Mouse (Mus musculus) liver, embryonic 11.5 days (tissue): ENCODE results near the gene Vgll4. TPM values are rescaled to one million over a fixed set of nuclear protein-coding genes. Genes with fewer than 3 reads are reported as not detected.

Experiments used
- ATAC-seq: fragments of 200-750 bp; cut with Nextera tagmentation; replicated peaks from 2 replicates; pipeline ENCODE4 v1.8.0; 2017; ENCODE audit warnings: moderate number of reproducible peaks, mild to moderate bottlenecking, moderate TSS enrichment, moderate library complexity; ENCODE audit not compliant: low FRiP score
- DNase-seq: peaks from one replicate; pipeline ENCODE4 v3.0.0-alpha.2; 2017; ENCODE audit warnings: low spot score
- H3K27ac ChIP-seq: fragments of 300-500 bp; sonication (generic); 2 replicates; pipeline ENCODE4 v1.5.1; 2014; ENCODE audit warnings: mild to moderate bottlenecking, low read depth, low read length, control low read depth
- H3K27me3 ChIP-seq: fragments of 300-500 bp; sonication (generic); replicated peaks from 2 replicates; pipeline ENCODE4 v1.6.1; 2014; ENCODE audit warnings: low read length, mixed read lengths; ENCODE audit not compliant: control insufficient read depth, insufficient read depth
- H3K36me3 ChIP-seq: fragments of 300-500 bp; sonication (generic); 2 replicates; pipeline ENCODE4 v1.6.1; 2014; ENCODE audit warnings: mild to moderate bottlenecking, low read length, moderate library complexity, mixed read lengths; ENCODE audit not compliant: control insufficient read depth, insufficient read depth
- H3K4me1 ChIP-seq: fragments of 300-500 bp; sonication (generic); replicated peaks from 2 replicates; pipeline ENCODE4 v1.6.1; 2014; ENCODE audit warnings: low read length, mixed read lengths; ENCODE audit not compliant: control insufficient read depth, insufficient read depth
- H3K4me2 ChIP-seq: fragments of 300-500 bp; sonication (generic); 2 replicates; pipeline ENCODE4 v1.6.1; 2014; ENCODE audit warnings: mild to moderate bottlenecking, control low read depth, moderate library complexity
- H3K4me3 ChIP-seq: fragments of 300-500 bp; sonication (generic); 2 replicates; pipeline ENCODE4 v1.5.1; 2014; ENCODE audit warnings: low read depth, low read length, control low read depth
- H3K9ac ChIP-seq: fragments of 300-500 bp; sonication (generic); 2 replicates; pipeline ENCODE4 v1.6.1; 2014; ENCODE audit warnings: low read depth, low read length, control low read depth
- H3K9me3 ChIP-seq: fragments of 300-500 bp; sonication (generic); 2 replicates; pipeline ENCODE4 v1.6.1; 2016; ENCODE audit warnings: low read length, inconsistent platforms, mixed read lengths; ENCODE audit not compliant: control insufficient read depth
- WGBS: fragments of 180-500 bp; shearing (Covaris S2); extraction: QIAGEN DNeasy Blood & Tissue Kit; methylation state at CpG from one replicate; pipeline ENCODE4 v1.1.7; 2014; 5-methylcytosine and 5-hydroxymethylcytosine counted together
- polyA plus RNA-seq: library from polyadenylated mRNA; unstranded; fragments of >200 nt; fragmentation: Nextera tagmentation; extraction: Ambion mirVana; gene quantifications from 2 replicates; pipeline ENCODE4 v1.2.1, GENCODE M21; 2014

Gene Vgll4
- polyA plus RNA-seq, 1 experiment from 2014 or later = 37.8 TPM

DNA sequence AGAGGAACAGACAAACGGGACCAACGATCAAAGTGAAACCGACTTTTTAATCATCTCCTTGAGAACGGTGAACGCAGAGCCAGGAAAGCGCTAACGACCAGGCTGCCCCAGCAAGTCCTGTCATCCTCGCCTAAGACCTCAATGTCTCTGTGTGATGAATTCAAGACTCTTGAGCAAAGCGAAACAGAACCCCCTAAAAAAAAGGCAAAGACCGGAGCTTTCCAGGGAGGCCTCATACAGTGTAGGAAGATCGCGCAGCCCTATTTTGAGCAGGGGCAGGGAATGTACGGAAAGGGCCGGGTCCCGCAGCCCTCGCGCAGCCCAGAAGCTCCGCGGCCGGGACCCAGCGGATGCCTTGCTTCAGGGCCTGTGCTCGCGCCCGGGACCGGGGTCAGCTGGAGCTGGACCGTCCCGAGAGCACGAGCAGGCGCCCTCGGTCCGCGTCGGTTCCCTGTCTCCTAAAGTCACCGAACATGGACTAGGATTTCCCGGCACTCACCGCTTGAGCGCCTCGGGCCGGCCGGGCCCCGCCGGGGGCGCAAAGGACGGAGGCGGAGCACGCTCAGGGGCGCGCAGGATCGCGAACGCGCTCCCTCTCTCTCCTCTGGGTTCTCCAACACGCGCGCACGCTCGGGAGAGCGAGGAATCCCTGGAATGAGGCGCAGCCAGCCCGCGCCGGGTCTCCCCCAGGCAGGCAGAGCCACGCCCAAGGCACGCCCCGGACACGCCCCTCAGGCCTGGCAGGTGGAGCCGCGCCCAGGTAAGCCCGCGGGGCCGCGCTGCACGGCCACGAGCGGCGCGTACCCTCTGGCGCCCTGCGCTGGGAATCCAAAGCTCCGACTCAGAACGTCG, 1.2 kb downstream of the Vgll4 start:
- peaks cover 48% of the 10 kb centered on the region for H3K27me3 ChIP-seq
- WGBS = under 1% methylated on average over 82 of the region's 82 CpGs
- H3K36me3 ChIP-seq = no peaks in the 10 kb centered on the region
- peaks cover 2% of the 10 kb centered on the region; the same call in 1 of the 2 replicates for H3K9me3 ChIP-seq
- DNase-seq (peak; percentile 59), ATAC-seq (peak; percentile 57)
- peak overlapping the region; percentile 65 for H3K4me3 ChIP-seq
- H3K9ac ChIP-seq = 0 out of 2 replicates have a peak overlapping the region, but pooled peaks have one; percentile 41
- H3K4me1 ChIP-seq = peaks cover 10% of the 10 kb centered on the region
- peak overlapping the region; percentile 100 for H3K4me2 ChIP-seq
- H3K27ac ChIP-seq = no peak overlapping the region

DNA sequence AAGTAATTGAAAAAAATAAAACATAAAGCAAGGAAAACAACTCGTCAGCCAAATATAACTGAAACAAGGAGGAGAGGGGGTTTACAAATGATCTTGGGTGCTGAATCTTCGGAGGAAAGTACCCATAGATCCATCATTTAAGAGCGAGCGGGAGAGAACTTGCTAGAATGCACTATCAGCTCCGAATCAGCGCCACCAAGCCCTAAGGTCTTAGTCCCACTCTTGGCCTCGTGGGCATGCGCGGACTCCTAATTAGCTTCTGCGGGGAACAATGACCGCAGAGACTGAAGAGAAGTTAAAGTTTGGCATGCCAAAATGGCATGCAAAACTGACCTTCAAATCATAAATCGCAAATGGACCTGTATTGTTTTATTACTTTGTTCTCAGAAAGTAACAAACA, 2.2 kb downstream of the Vgll4 start:
- WGBS = 51% methylated on average over 12 of the region's 12 CpGs

DNA sequence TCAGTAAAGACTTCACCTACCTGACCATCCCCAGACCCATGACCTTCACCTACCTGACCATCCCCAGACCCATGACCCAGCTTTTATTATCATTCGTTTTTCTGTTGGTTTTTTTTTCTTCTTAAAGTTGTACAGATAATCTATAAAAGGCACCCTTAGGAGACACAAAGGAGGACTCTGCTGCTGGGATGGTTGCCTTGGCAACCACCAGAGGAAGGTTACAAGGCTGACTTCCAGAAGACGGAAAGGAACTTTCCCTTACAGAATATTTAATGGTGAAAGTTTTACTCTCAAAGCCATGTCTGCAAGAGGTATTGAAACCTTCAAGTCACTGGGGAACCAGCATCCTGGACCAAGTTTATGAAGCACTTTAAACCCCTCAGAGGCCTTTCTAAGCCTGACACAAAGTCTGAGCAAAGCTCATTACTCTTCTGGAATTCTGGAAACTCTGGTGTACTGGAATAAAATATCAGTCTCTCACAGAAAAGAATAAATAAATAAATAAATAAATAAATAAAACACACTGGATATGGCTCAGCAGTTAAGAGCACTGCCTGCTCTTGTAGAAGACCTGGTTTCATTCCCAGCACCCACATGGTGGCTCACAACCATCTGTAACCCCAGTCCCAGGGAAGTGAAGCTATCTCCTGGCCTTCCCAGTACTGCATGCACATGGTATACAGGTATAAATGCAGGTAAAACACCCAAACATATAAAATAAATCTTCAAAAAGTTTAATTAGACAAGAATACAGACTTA, 3.2 kb downstream of the Vgll4 start:
- Histone ChIP-seq H3K27ac (no peak overlapping the region), H3K9ac (no peak overlapping the region), H3K4me1 (peaks cover 10% of the 10 kb centered on the region), H3K9me3 (peaks cover 2% of the 10 kb centered on the region; the same call in 1 of the 2 replicates), H3K4me2 (no peak overlapping the region), H3K4me3 (no peak overlapping the region), H3K36me3 (no peaks in the 10 kb centered on the region), H3K27me3 (peaks cover 45% of the 10 kb centered on the region)
- 59% methylated on average over 2 of the region's 2 CpGs for WGBS
- no peak for DNase-seq
- ATAC-seq = no peak

More for the DNA sequence above, 2.2 kb downstream of the Vgll4 start:
- Histone ChIP-seq H3K36me3 (no peaks in the 10 kb centered on the region), H3K27ac (no peak overlapping the region), H3K4me3 (peak overlapping the region; percentile 65; the same call in 1 of the 2 replicates), H3K27me3 (peaks cover 48% of the 10 kb centered on the region), H3K4me1 (peaks cover 10% of the 10 kb centered on the region), H3K9me3 (peaks cover 2% of the 10 kb centered on the region; the same call in 1 of the 2 replicates), H3K4me2 (no peak overlapping the region; the same call in 1 of the 2 replicates), H3K9ac (no peak overlapping the region)
- DNase-seq = no peak
- ATAC-seq = no peak

DNA sequence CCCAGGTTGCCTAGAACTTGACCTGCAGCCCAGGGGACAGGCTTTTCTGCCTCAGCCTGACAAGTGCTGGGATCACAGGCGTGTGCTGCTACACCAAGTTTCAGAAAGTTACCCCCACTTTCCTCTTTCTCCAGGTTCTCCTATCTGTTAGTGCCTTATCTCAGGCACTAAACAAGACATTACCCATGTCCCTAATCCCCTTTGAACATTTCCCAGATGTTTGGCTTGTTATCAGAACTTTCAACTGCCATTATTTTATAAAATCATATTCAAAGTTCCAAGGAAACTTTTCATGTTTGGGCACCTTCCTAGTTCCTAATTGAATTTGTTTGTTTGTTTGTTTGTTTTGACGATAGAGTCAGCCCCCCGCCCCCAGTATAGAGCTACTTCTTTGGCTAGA, 4.0 kb downstream of the Vgll4 start:
- 64% methylated on average over 3 of the region's 3 CpGs for WGBS
- Histone ChIP-seq H3K9me3 (peaks cover 1% of the 10 kb centered on the region; the same call in 1 of the 2 replicates), H3K4me3 (no peak overlapping the region), H3K4me2 (no peak overlapping the region), H3K9ac (no peak overlapping the region), H3K27me3 (peaks cover 44% of the 10 kb centered on the region), H3K4me1 (peaks cover 10% of the 10 kb centered on the region), H3K36me3 (no peaks in the 10 kb centered on the region), H3K27ac (no peak overlapping the region)
- no peak for DNase-seq
- no peak for ATAC-seq

DNA sequence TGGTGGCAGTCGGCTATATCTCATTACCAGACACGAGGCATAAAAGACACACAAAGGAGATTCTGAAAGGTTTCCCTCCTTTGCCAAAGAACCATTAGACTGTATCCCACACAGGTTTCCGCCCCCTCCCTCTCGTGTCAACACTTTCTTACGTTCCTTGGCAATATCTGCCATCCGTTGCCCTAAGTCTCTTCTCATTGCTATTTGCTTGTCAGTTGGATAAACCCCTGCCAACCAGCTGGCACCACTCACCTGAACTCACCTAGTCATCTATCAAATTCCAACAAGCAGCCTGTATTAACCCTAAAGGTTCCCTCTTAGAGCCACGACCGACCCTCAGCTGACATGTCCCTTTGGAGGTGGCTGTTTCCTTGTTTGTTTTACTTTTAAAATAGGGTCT, 4.4 kb downstream of the Vgll4 start:
- no peaks in the 10 kb centered on the region for H3K9me3 ChIP-seq
- WGBS = 66% methylated on average over 8 of the region's 8 CpGs
- H3K4me1 ChIP-seq = peaks cover 10% of the 10 kb centered on the region
- H3K36me3 ChIP-seq = no peaks in the 10 kb centered on the region
- H3K4me2 ChIP-seq = no peak overlapping the region
- ATAC-seq (no peak), DNase-seq (no peak)
- H3K27ac ChIP-seq = no peak overlapping the region
- peaks cover 40% of the 10 kb centered on the region for H3K27me3 ChIP-seq
- no peak overlapping the region for H3K4me3 ChIP-seq
- H3K9ac ChIP-seq = no peak overlapping the region

DNA sequence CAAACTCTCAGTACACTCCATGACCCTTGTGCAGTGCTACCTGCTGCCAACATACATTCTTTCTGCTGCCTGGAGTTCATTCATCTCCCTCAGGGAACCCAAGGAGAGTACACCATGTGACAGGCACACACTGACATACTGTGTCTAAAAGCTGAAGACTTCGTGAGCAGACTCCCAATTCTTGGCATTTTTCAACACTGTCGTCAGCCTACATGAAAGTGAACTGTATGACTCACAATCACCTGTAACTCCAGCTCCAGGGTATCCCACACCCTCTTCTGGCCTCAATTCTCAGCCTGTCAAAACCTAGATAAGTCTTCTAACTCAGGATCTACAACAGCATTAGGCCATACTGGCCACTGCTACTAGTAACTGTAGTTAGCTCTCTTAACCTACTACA, 5.6 kb downstream of the Vgll4 start:
- no peak for ATAC-seq
- no peak overlapping the region for H3K27ac ChIP-seq
- no peaks in the 10 kb centered on the region for H3K36me3 ChIP-seq
- H3K4me1 ChIP-seq = peaks cover 5% of the 10 kb centered on the region
- H3K4me2 ChIP-seq = no peak overlapping the region
- H3K4me3 ChIP-seq = no peak overlapping the region
- WGBS = 62% methylated on average over 2 of the region's 2 CpGs
- H3K9ac ChIP-seq = no peak overlapping the region
- no peak for DNase-seq
- peaks cover 29% of the 10 kb centered on the region for H3K27me3 ChIP-seq
- no peaks in the 10 kb centered on the region for H3K9me3 ChIP-seq

DNA sequence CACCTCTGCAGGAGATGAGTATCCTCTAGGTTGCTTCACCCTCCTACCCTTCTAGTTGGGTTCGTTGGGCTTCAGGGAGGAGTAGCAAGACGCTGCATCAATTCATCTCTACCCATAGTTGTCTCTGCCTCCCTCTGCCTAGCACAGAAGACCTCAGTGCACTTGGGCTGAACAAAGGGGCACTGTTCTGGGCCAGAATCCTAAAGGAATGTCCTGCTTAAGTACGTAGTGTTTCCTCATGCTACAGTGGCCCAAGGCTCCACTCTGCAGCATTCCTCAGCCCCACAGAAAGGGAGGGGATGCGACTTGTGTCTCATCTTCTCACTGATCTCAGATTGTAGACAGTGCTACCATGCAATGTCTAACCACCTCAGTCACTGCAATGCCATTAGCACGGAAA, 6.2 kb downstream of the Vgll4 start:
- 68% methylated on average over 5 of the region's 5 CpGs for WGBS
- H3K27me3 ChIP-seq = peaks cover 23% of the 10 kb centered on the region

DNA sequence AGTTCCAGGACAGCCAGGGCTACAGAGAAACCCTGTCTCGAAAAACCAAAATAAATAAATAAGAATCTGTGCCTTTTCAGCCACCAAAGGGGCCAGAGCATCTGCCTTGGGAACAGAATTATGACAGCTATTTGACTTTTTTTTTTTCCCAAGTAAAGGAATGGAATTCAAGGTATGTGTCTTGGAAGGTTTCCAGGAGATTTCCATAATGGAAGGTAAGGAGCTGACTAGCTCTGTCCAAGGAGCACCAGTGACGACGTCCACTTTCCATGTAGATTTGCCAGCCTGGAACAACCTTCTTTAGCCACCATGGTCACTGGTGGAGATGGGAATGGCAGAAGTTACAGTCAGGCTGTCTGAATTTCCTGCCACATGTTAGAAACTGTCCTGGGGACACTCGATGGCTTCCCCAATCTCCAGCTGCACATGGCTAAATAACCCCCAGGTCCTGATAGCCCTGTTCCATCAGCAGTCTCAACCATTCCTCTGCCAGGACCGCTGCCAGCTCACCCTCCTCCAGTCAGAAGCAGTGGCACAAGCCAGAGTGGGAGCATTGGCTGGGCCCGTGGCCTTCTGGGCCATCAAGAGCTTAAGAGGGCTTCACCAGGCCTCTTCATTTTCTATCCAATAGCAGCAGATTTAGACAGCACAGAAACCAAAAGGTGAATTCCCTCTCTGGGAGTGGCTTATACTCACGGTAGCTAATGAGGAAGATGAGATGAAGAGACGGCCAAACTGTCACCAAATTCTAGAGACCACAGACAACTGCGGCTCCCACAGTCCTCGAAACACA, 8.3 kb downstream of the Vgll4 start:
- no peaks in the 10 kb centered on the region for H3K4me1 ChIP-seq
- WGBS = 67% methylated on average over 10 of the region's 10 CpGs

More for the DNA sequence above, 6.2 kb downstream of the Vgll4 start:
- DNase-seq (no peak), ATAC-seq (no peak)
- no peaks in the 10 kb centered on the region; the same call in 1 of the 2 replicates for H3K4me1 ChIP-seq
- no peaks in the 10 kb centered on the region for H3K36me3 ChIP-seq
- H3K4me2 ChIP-seq = no peak overlapping the region
- no peak overlapping the region for H3K27ac ChIP-seq
- no peak overlapping the region for H3K9ac ChIP-seq
- H3K9me3 ChIP-seq = no peaks in the 10 kb centered on the region
- H3K4me3 ChIP-seq = no peak overlapping the region

More for the DNA sequence above, 8.3 kb downstream of the Vgll4 start:
- ATAC-seq = no peak
- H3K36me3 ChIP-seq = no peaks in the 10 kb centered on the region
- H3K27ac ChIP-seq = no peak overlapping the region
- H3K27me3 ChIP-seq = peaks cover 4% of the 10 kb centered on the region; the same call in 1 of the 2 replicates
- H3K9ac ChIP-seq = no peak overlapping the region
- no peak for DNase-seq
- H3K9me3 ChIP-seq = no peaks in the 10 kb centered on the region
- no peak overlapping the region for H3K4me2 ChIP-seq
- no peak overlapping the region for H3K4me3 ChIP-seq
